Mouse (Mus musculus) cortical plate, adult 2 months (tissue): ENCODE measurements around the gene Dctn5.

Source experiments
- CTCF ChIP-seq: fragments of 200-500 bp; IDR thresholded peaks from 2 replicates; pipeline ENCODE4 v1.5.1; 2011; ENCODE audit warnings: mild to moderate bottlenecking, control low read depth, low read length; ENCODE audit not compliant: insufficient read depth; ENCODE audit errors: extremely low read depth
- POLR2A ChIP-seq: fragments of 200-500 bp; IDR thresholded peaks from 2 replicates; pipeline ENCODE4 v1.6.1; 2011; ENCODE audit warnings: mild to moderate bottlenecking, low read length, control low read depth; ENCODE audit not compliant: insufficient read depth; ENCODE audit errors: extremely low read depth

GRCm38 (mm10) chr7:122158915-122159902 lies 26.4 kb downstream of the Dctn5 start, which contains the start of gene Plk1:
- TF ChIP-seq CTCF (no peak), POLR2A (no peak)
